Mouse (Mus musculus): ENCODE results near the gene Tnfrsf14.

- TF ChIP-seq POLR2A (IDR thresholded peaks at IDR 0.05; ENCODE audit: insufficient read depth, low read depth, low read length) (no peak), EP300 (IDR thresholded peaks at IDR 0.05; ENCODE audit: insufficient read depth, low read depth, low read length) (no peak), CTCF (IDR thresholded peaks at IDR 0.05) (no peak)
Measured at GRCm38 (mm10) chr4:154957289-154957993, 29.1 kb upstream of the Tnfrsf14 start.
